Mouse (Mus musculus): ENCODE measurements around the gene Polr2e. TPM values are rescaled to one million over a fixed set of nuclear protein-coding genes. Genes with fewer than 3 reads are reported as not detected.
A peak's percentile ranks its signal among the peaks of the same experiment; 100 is the strongest.

Polr2e gene
- total and polyA plus RNA-seq, 2 experiments from 2014 or later, result 106 to 123 TPM

DNA sequence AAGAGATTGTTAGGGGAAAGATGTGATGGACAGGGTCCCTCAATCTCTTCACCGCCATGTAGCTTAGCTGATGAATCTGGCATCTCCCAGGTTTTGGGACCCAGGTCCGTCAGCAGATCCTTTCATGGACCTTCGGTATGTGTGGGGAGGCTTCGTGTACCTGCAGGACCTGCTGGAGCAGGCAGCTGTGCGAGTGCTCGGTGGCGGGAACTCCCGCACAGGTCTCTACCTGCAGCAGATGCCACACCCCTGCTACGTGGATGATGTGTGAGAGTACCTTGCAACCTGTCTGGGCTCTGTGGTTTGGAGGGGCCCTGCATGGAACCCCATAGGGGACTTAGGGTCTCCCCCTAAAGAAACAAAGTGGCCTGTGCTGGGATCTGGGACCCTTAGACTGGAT, 37.6 kb downstream of the Polr2e start:
- TF ChIP-seq EP300 (IDR thresholded peaks at IDR 0.05; ENCODE audit: low read depth) (no peak), CTCF (IDR thresholded peaks at IDR 0.05; ENCODE audit: low read depth) (no peak)
- Histone ChIP-seq H3K27ac (ENCODE audit: low read depth) (no peak overlapping the region), H3K9me3 (replicated peaks; ENCODE audit: control insufficient read depth, low read length) (no peaks in the 10 kb centered on the region), H3K4me1 (ENCODE audit: control insufficient read depth, insufficient read depth) (peaks cover 20% of the 10 kb centered on the region), H3K36me3 (replicated peaks; ENCODE audit: control insufficient read depth, insufficient read depth, low read length) (peaks cover 4% of the 10 kb centered on the region; the same call in 1 of the 2 replicates), H3K4me2 (ENCODE audit: low read depth, low read length) (no peak overlapping the region), H3K4me3 (ENCODE audit: low read depth, low read length) (no peak overlapping the region), H3K9ac (replicated peaks; ENCODE audit: low read depth, low read length) (no peak overlapping the region), H3K27me3 (ENCODE audit: control insufficient read depth, insufficient read depth, low read length) (no peaks in the 10 kb centered on the region)
- no peak for DNase-seq (ENCODE audit: low spot score)
- ATAC-seq (ENCODE audit: insufficient read depth, low read depth), result no peak
- 87% methylated on average over 9 of the region's 9 CpGs for WGBS

GRCm38 (mm10) chr10:79997819-79998218, 41.8 kb downstream of the Polr2e start:
- DNase-seq (ENCODE audit: low spot score) (peak; percentile 28), ATAC-seq (ENCODE audit: insufficient read depth, low read depth) (peak; percentile 17; the same call in 1 of the 2 replicates)
- Histone ChIP-seq H3K4me1 (ENCODE audit: control insufficient read depth, insufficient read depth) (peaks cover 16% of the 10 kb centered on the region), H3K27me3 (ENCODE audit: control insufficient read depth, insufficient read depth, low read length) (no peaks in the 10 kb centered on the region), H3K36me3 (replicated peaks; ENCODE audit: control insufficient read depth, insufficient read depth, low read length) (peaks cover 28% of the 10 kb centered on the region), H3K4me3 (ENCODE audit: low read depth, low read length) (peak overlapping the region; percentile 59), H3K27ac (ENCODE audit: low read depth) (0 out of 2 replicates have a peak overlapping the region, but pooled peaks have one; percentile 18), H3K9me3 (replicated peaks; ENCODE audit: control insufficient read depth, low read length) (no peaks in the 10 kb centered on the region), H3K9ac (replicated peaks; ENCODE audit: low read depth, low read length) (no peak overlapping the region), H3K4me2 (ENCODE audit: low read depth, low read length) (peak overlapping the region; percentile 89)
- TF ChIP-seq EP300 (IDR thresholded peaks at IDR 0.05; ENCODE audit: low read depth) (no peak), CTCF (IDR thresholded peaks at IDR 0.05; ENCODE audit: low read depth) (no peak)
- 14% methylated on average over 15 of the region's 15 CpGs for WGBS

DNA sequence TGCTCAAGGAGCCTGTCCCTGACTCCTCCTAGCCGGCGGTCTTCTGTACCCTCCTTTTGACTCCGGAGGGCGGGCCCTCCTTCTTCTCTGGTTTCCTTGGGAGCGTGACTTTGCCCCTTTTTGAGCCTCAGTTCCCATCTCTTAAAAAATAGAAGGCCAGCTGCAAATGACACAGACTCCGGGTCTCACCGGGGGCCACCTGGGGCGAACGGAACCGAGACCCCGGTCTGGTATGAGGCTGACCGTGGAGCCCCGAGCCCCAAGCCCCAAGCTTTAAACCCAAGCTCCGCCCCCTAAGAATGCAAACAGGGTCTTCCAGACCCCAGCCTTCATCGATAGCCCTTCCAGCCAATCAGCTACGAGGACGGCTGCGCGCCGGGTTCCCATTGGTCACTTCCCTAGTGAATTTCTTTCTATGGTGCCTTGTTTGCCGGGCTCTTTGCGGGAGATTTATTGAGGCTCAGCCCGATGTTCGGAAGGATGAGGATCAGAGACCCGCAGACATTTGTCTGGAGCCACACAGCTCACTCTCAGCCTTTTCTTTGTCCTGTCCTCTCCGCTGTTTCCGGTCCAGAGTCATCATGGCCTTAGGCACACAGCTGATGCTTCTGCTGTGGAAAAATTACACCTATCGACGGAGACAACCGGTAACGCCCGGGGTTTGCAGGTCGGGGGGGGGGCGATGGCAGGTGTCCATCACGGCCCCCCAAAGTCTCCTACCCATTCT, 42.4 kb downstream of the Polr2e start:
- H3K9me3 ChIP-seq (replicated peaks; ENCODE audit: control insufficient read depth, low read length), result no peaks in the 10 kb centered on the region
- peak overlapping the region; percentile 58 for H3K9ac ChIP-seq (replicated peaks; ENCODE audit: low read depth, low read length)
- H3K4me2 ChIP-seq (ENCODE audit: low read depth, low read length), result peak overlapping the region; percentile 89
- no peak for TF ChIP-seq CTCF (IDR thresholded peaks at IDR 0.05; ENCODE audit: low read depth)
- TF ChIP-seq EP300 (IDR thresholded peaks at IDR 0.05; ENCODE audit: low read depth), result no peak
- H3K27me3 ChIP-seq (ENCODE audit: control insufficient read depth, insufficient read depth, low read length), result no peaks in the 10 kb centered on the region
- under 1% methylated on average over 35 of the region's 35 CpGs for WGBS
- 0 out of 2 replicates have a peak overlapping the region, but pooled peaks have one; percentile 18 for H3K27ac ChIP-seq (ENCODE audit: low read depth)
- peaks cover 12% of the 10 kb centered on the region; the same call in 1 of the 2 replicates for H3K4me1 ChIP-seq (ENCODE audit: control insufficient read depth, insufficient read depth)
- peaks cover 34% of the 10 kb centered on the region for H3K36me3 ChIP-seq (replicated peaks; ENCODE audit: control insufficient read depth, insufficient read depth, low read length)
- DNase-seq (ENCODE audit: low spot score) (peak; percentile 57), ATAC-seq (ENCODE audit: insufficient read depth, low read depth) (peak; percentile 25; the same call in 1 of the 2 replicates)
- peak overlapping the region; percentile 59 for H3K4me3 ChIP-seq (ENCODE audit: low read depth, low read length)

DNA sequence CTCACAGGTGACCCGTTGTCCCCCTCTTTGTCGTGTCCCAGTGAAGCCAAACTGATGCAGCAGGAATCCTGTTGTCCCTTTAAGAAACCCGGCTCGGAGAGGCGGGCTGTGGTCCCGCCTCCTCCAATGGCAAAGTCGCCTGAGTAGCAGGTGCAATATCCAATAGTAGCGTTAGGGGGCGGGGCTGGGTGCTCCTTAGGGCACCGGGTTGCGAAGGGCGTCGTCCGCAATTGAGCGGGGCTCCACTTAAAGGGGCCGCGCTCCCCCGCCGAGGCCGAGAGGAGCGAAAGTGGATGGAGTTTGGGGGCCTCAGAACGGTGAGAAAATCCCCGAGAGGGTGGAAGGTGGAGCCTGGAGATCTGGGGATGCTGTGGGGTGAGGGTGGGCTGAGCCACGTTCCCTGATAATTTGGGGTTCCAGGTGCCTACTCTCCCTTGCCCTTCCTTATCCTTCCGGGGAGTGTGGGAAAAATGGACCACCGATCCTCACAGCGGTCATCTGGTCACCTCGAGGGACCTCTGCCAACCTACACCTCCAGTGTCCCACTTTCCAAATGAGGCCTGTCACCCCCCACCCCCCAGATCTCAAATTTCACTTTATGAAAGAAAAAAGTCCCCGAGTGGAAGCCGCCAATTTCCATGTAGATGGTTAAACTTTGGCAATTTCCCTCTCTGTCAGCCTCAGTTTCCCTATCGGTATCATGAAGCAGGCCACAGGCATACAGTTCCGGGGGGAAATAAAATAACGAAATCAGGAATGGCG, 43.1 kb downstream of the Polr2e start, which contains the start of gene Abca7:
TSS of gene Abca7 (plus strand) at position 223 of the 762 bp plus-strand sequence.
- WGBS, result under 1% methylated on average over 34 of the region's 34 CpGs
- no peaks in the 10 kb centered on the region for H3K27me3 ChIP-seq (ENCODE audit: control insufficient read depth, insufficient read depth, low read length)
- H3K9ac ChIP-seq (replicated peaks; ENCODE audit: low read depth, low read length), result peak within 1 kb of the TSS; percentile 58
- DNase-seq (ENCODE audit: low spot score) (peak; percentile 93), ATAC-seq (ENCODE audit: insufficient read depth, low read depth) (peak; percentile 89)
- peaks cover 41% of the 10 kb centered on the region for H3K36me3 ChIP-seq (replicated peaks; ENCODE audit: control insufficient read depth, insufficient read depth, low read length)
- H3K4me1 ChIP-seq (ENCODE audit: control insufficient read depth, insufficient read depth), result peaks cover 12% of the 10 kb centered on the region; the same call in 1 of the 2 replicates
- no peaks in the 10 kb centered on the region for H3K9me3 ChIP-seq (replicated peaks; ENCODE audit: control insufficient read depth, low read length)
- no peak for TF ChIP-seq EP300 (IDR thresholded peaks at IDR 0.05; ENCODE audit: low read depth)
- TF ChIP-seq CTCF (IDR thresholded peaks at IDR 0.05; ENCODE audit: low read depth), result no peak
- H3K4me3 ChIP-seq (ENCODE audit: low read depth, low read length), result peak within 1 kb of the TSS; percentile 59
- H3K27ac ChIP-seq (ENCODE audit: low read depth), result peak within 1 kb of the TSS; percentile 52; the same call in 1 of the 2 replicates
- H3K4me2 ChIP-seq (ENCODE audit: low read depth, low read length), result peak within 1 kb of the TSS; percentile 89

- no peak for DNase-seq (ENCODE audit: low spot score)
- H3K9me3 ChIP-seq (replicated peaks; ENCODE audit: control insufficient read depth, low read length), result no peaks in the 10 kb centered on the region
- H3K27me3 ChIP-seq (ENCODE audit: control insufficient read depth, insufficient read depth, low read length), result no peaks in the 10 kb centered on the region
- WGBS, result 74% methylated on average over 1 of the region's 1 CpGs
- H3K27ac ChIP-seq (ENCODE audit: low read depth), result no peak overlapping the region
- no peak for ATAC-seq (ENCODE audit: insufficient read depth, low read depth)
- H3K9ac ChIP-seq (replicated peaks; ENCODE audit: low read depth, low read length), result no peak overlapping the region
- H3K4me1 ChIP-seq (ENCODE audit: control insufficient read depth, insufficient read depth), result peaks cover 12% of the 10 kb centered on the region; the same call in 1 of the 2 replicates
- H3K4me3 ChIP-seq (ENCODE audit: low read depth, low read length), result no peak overlapping the region
- no peak for TF ChIP-seq EP300 (IDR thresholded peaks at IDR 0.05; ENCODE audit: low read depth)
- no peak for TF ChIP-seq CTCF (IDR thresholded peaks at IDR 0.05; ENCODE audit: low read depth)
- no peak overlapping the region for H3K4me2 ChIP-seq (ENCODE audit: low read depth, low read length)
- H3K36me3 ChIP-seq (replicated peaks; ENCODE audit: control insufficient read depth, insufficient read depth, low read length), result peaks cover 49% of the 10 kb centered on the region
These were observed 44.0 kb downstream of the Polr2e start for GRCm38 (mm10) chr10:79995636-79996035.

Data from heart, postnatal 0 days (tissue).